Mouse (Mus musculus) limb, embryonic 10.5 days (tissue): Measurements from ENCODE around the gene Nt5dc2. TPM values are rescaled to one million over a fixed set of nuclear protein-coding genes. Genes with fewer than 3 reads are reported as not detected.

Experiments used
- DNase-seq: peaks from one replicate; pipeline ENCODE4 v3.0.0-alpha.2; 2017; ENCODE audit warnings: low spot score
- H3K27ac ChIP-seq: fragments of 300-500 bp; sonication (generic); 2 replicates; pipeline ENCODE4 v1.5.1; 2016; ENCODE audit warnings: mild to moderate bottlenecking
- H3K27me3 ChIP-seq: fragments of 300-500 bp; sonication (generic); 2 replicates; pipeline ENCODE4 v1.6.1; 2016; ENCODE audit warnings: low read depth, mild to moderate bottlenecking; ENCODE audit not compliant: poor library complexity, severe bottlenecking
- H3K36me3 ChIP-seq: fragments of 300-500 bp; sonication (generic); 2 replicates; pipeline ENCODE4 v1.6.1; 2016; ENCODE audit warnings: mild to moderate bottlenecking, moderate library complexity
- H3K4me1 ChIP-seq: fragments of 300-500 bp; sonication (generic); 2 replicates; pipeline ENCODE4 v1.6.1; 2016
- H3K4me3 ChIP-seq: fragments of 300-500 bp; sonication (generic); 2 replicates; pipeline ENCODE4 v1.5.1; 2016; ENCODE audit warnings: mild to moderate bottlenecking, moderate library complexity
- H3K9me3 ChIP-seq: fragments of 300-500 bp; sonication (generic); replicated peaks from 2 replicates; pipeline ENCODE4 v1.6.1; 2016; ENCODE audit warnings: mild to moderate bottlenecking
- WGBS: fragments of 180-500 bp; shearing (Covaris S2); methylation state at CpG from one replicate; pipeline ENCODE4 v1.1.7; 2016; 5-methylcytosine and 5-hydroxymethylcytosine counted together
- polyA plus RNA-seq: library from polyadenylated mRNA; unstranded; fragments of >200 nt; fragmentation: Nextera tagmentation; extraction: Ambion mirVana; gene quantifications from 2 replicates; pipeline ENCODE4 v1.2.1, GENCODE M21; 2016

The Nt5dc2 gene
- polyA plus RNA-seq, 1 experiment from 2014 or later, result 638 TPM

DNA sequence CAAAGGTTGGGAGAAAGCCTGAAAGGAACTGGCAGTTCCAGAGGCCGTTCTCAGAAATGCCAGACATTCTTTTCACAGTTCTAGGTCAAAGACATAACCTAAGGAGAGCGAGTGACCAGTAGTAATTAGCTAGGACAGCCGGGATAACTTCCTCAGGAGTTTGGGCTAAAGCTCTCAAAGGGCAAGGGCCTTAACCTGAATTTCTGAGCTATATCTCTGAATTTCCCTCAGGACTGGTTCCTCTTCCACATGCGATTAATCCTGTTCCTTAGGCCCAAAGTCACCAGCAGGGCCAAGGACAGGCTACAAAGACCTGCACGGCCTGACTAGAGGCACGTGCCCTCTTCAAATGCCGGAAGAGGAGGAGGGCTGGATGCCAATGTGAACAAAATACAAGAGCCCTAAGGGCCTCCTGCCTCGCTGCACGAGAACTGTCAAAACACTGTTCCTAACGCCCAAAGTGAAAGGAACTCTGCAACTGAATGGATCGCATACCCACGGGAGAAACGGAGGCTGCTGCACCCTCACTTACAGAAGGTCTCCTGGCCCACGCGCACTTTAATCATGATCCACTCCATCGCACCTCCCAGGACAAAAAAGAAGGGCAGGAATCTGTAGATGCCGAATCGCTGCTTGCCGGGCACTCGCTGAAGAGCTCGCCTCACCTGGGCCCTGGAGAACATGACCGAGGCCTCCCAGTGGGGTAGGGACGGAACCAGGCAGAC is 2.6 kb upstream of the Nt5dc2 start:
- peak; percentile 58 for DNase-seq
- Histone ChIP-seq H3K27ac (peak overlapping the region; percentile 98), H3K4me1 (peaks cover 60% of the 10 kb centered on the region), H3K9me3 (no peaks in the 10 kb centered on the region), H3K4me3 (peak overlapping the region; percentile 78), H3K27me3 (no peaks in the 10 kb centered on the region), H3K36me3 (peaks cover 43% of the 10 kb centered on the region)
- WGBS, result 2% methylated on average over 23 of the region's 23 CpGs

DNA sequence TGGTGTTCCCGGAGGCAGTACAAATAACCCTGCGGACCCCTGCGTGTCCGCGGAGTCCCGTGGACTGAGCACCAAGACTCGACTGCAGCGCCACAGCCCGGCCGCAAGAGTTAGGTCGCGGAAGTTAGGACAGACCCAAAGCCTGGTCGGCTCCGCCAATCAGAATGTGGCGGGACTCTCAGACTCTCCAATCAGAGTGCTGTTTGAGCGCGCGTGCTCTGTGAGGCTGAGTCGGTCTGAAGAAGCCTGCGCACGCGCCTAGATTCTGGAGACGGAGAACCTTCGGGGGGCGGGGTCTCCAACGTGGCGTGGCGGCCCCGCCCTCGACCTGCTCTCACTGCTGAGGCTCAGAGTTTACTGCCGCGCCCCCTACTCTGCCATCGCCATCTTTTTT is 2.0 kb upstream of the Nt5dc2 start, which contains the start of gene Smim4:
Gene Smim4 (minus strand): TSS at position 131 of the 394 bp plus-strand sequence.
- peak within 1 kb of the TSS; percentile 98 for H3K27ac ChIP-seq
- no peaks in the 10 kb centered on the region for H3K9me3 ChIP-seq
- under 1% methylated on average over 33 of the region's 33 CpGs for WGBS
- peak within 1 kb of the TSS; percentile 78 for H3K4me3 ChIP-seq
- peaks cover 66% of the 10 kb centered on the region for H3K4me1 ChIP-seq
- peaks cover 43% of the 10 kb centered on the region for H3K36me3 ChIP-seq
- H3K27me3 ChIP-seq, result no peaks in the 10 kb centered on the region
- peak; percentile 98 for DNase-seq

DNA sequence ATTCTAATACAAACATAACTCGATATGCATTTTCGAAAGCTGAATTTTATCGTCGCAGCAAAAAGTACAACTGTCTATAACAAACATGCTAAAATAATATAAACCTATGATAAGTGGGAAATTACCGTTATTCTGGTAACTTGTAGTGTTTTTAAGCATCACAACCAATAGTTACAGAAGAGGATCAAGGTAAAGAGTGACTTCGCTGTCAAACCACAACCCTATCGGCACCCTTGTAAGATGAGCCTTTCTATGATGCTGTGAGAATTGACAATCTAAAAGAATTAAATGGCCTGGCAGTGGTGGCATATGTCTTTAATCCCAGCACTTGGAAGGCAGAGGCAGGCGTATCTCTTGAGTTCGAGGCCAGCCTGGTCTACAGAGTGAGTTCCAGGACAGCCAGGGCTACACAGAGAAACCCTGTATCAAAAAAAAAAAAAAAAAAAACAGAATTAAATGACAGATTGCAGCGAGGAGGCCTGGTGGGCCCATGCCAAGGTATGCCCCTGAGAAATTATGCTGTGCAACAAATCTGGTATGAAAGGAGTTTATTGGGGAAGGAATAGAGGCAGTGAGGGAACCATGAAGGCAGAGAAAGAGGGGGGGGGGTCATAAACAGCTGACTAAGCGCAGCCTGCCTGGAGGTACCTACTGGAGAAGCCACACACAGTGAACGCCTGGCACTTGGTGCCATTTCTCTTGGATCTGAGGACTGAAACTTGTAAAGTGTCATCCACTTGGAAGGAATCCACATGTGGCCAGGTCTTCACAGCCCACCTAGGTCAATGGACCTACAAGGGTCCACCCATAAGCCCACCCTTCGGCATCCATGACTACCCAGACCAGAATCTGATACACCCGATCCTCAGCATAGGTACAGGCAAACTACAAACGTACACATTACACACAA is 1.3 kb upstream of the Nt5dc2 start:
- Histone ChIP-seq H3K9me3 (no peaks in the 10 kb centered on the region), H3K36me3 (peaks cover 43% of the 10 kb centered on the region), H3K4me3 (peak overlapping the region; percentile 100), H3K27me3 (no peaks in the 10 kb centered on the region), H3K4me1 (peaks cover 69% of the 10 kb centered on the region), H3K27ac (peak overlapping the region; percentile 98)
- DNase-seq, result no peak
- 71% methylated on average over 15 of the region's 15 CpGs for WGBS

DNA sequence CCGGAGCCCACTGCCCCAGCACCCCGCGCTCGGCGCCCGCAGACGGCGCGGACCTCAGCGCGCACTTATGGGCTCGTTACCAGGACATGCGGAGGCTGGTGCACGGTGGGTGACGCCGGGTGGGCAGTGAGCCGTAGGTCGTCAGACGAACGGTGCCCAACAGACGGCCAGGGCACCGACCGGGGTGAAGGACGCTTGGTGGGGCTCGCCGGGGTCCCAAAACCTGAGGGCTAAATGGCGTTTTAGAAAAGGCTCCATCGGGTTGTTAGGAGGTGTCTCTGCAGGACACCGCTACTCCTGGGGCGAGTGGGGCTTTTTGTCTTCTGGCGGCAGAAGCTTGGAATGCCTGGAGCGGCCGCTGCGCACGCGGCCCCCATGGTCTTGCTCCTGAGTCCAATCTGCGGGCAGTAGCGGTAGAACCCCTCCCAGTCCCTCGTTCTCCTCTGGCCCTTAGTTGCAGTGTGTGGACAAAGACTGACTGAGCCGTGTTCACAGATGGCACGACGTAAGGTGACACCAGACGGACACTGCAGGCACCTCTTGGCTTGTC is 494 bp downstream of the Nt5dc2 start:
- H3K4me3 ChIP-seq, result peak overlapping the region; percentile 100
- peak overlapping the region; percentile 98 for H3K27ac ChIP-seq
- DNase-seq, result peak; percentile 66
- peaks cover 55% of the 10 kb centered on the region for H3K4me1 ChIP-seq
- peaks cover 50% of the 10 kb centered on the region for H3K36me3 ChIP-seq
- 0% methylated on average over 43 of the region's 43 CpGs for WGBS
- no peaks in the 10 kb centered on the region for H3K9me3 ChIP-seq
- no peaks in the 10 kb centered on the region for H3K27me3 ChIP-seq

DNA sequence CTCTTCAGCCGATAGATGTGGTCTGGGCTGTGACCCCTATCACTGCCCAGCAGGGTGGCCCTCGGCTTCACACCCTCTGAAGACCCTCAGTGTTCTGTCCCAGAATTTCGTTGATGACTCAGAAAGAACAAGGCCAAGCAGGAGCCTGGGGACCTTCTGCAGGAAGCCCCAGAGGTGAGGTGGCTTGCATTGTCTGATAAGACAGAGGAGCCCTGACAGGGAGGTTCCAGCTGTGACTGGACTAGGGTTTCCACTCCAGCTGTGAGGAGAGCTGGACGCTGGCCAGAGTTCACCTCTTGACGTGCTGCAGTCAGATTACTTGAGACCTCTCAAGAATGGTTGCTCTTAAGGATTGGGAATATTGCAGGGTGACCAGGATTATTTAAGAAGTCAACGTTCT is 1.2 kb downstream of the Nt5dc2 start:
- Histone ChIP-seq H3K4me1 (peaks cover 50% of the 10 kb centered on the region), H3K27ac (peak overlapping the region; percentile 98)
- DNase-seq, result peak; percentile 51

DNA sequence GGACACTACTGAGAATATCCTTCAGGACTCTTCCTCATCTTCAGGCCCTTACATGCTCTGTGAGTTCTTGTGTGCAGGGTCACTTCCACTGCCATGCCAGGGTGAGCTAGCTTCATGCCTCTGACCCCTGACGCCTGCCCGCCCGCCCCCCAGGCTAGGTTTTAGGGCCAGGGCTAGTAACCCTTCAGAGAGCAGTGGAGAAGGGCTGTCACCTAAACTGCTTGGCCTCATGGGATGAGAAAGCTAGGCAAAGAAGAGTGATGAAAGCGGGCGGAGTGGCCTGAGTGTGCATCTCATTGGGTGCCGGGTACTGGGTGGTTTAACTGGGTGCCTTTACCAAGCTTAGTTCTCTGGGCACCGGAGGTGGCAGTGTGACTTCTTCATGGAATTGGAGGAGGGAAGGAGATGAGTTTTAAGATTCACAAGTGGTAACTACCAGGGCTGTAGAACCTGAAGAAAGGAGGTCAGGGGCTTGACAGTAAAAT is 1.7 kb downstream of the Nt5dc2 start:
- no peak for DNase-seq
- Histone ChIP-seq H3K9me3 (no peaks in the 10 kb centered on the region), H3K4me3 (peak overlapping the region; percentile 100), H3K36me3 (peaks cover 52% of the 10 kb centered on the region), H3K4me1 (peaks cover 45% of the 10 kb centered on the region), H3K27me3 (no peaks in the 10 kb centered on the region), H3K27ac (peak overlapping the region; percentile 98; the same call in 1 of the 2 replicates)
- WGBS, result 84% methylated on average over 7 of the region's 7 CpGs

More for the DNA sequence above, 1.2 kb downstream of the Nt5dc2 start:
- 12% methylated on average over 6 of the region's 6 CpGs for WGBS
- no peaks in the 10 kb centered on the region for H3K27me3 ChIP-seq
- peak overlapping the region; percentile 100 for H3K4me3 ChIP-seq
- H3K9me3 ChIP-seq, result no peaks in the 10 kb centered on the region
- peaks cover 50% of the 10 kb centered on the region for H3K36me3 ChIP-seq

DNA sequence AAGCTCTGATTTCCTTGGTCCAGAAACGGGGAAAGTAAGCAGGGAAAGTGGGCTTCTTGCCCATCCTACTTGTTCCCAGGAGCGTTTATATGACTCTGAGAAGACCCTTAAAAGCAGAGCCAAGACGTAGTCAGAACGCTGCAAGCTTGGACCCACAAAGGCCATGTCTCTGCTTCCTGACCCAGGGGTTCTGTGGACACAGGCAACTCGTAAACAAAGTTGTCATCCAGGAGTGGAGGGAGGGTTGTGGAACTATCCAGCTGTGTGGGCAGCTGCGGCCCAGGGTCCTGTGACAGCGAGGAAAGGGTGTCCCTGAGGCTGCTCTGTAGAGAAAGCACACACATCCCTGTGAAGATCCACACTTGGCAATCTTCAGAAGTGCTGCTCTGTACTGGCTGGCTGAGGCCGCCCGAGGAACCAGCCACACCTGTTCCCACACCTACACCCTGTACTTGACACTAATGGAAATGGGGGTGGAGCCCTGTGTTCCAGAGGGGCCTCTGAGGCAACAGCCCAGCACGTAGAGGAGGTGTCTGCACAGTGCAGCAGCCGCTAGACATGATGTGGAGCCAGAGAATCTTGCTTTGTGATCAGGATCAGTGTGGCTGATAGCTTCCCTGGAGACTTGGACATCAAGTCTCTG is 2.3 kb downstream of the Nt5dc2 start:
- H3K36me3 ChIP-seq, result peaks cover 58% of the 10 kb centered on the region
- H3K9me3 ChIP-seq, result no peaks in the 10 kb centered on the region
- 0 out of 2 replicates have a peak overlapping the region, but pooled peaks have one; percentile 28 for H3K27ac ChIP-seq
- no peak for DNase-seq
- peak overlapping the region; percentile 100 for H3K4me3 ChIP-seq
- no peaks in the 10 kb centered on the region for H3K27me3 ChIP-seq
- 74% methylated on average over 11 of the region's 11 CpGs for WGBS
- peaks cover 43% of the 10 kb centered on the region for H3K4me1 ChIP-seq

DNA sequence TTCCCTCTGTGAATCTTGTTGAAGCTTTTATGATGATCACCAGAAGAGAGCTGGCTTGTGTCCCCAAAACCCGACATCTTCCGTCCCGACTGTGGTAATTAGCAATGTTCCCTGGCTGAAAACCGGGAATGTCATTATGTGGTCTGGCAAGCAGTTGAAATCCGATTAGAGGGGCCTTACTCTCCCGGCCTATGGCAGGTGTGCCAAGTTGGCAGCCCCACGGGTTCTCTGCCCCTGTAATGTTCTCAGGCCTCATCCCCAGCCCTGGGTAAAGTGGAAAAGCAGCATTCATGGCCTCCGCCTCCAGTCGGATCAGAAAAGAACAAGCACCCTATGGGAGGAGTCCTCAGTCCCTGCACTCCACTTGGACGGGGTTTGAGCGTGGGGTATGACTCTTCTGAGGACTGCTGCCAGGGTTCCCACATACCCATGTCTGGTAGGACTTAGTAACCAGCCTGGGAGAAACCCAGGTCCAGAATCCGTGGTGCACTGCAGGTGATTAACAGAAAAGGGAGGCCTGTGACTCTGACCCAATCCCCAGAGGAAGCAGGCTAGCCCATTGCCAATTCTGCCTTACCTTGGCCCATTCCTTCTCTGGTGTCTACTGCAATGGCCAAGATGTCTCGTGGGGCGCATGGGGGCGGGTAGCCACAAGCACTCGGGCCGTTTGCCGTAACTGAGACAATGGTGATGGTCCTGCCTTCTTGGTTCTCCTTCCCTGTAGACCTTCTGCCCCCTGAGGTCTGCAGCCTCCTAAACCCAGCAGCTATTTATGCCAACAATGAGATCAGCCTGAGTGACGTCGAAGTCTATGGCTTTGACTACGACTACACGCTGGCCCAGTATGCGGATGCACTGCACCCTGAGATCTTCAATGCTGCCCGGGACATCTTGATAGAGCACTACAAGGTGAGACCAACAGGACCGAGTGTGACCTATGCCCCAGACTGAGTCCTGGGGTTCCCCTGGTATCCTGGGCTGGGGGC is 3.5 kb downstream of the Nt5dc2 start:
- no peaks in the 10 kb centered on the region for H3K27me3 ChIP-seq
- H3K9me3 ChIP-seq, result no peaks in the 10 kb centered on the region
- H3K36me3 ChIP-seq, result peaks cover 69% of the 10 kb centered on the region
- H3K4me3 ChIP-seq, result no peak overlapping the region
- no peak overlapping the region for H3K27ac ChIP-seq
- DNase-seq, result no peak
- 94% methylated on average over 25 of the region's 25 CpGs for WGBS
- H3K4me1 ChIP-seq, result peaks cover 42% of the 10 kb centered on the region

DNA sequence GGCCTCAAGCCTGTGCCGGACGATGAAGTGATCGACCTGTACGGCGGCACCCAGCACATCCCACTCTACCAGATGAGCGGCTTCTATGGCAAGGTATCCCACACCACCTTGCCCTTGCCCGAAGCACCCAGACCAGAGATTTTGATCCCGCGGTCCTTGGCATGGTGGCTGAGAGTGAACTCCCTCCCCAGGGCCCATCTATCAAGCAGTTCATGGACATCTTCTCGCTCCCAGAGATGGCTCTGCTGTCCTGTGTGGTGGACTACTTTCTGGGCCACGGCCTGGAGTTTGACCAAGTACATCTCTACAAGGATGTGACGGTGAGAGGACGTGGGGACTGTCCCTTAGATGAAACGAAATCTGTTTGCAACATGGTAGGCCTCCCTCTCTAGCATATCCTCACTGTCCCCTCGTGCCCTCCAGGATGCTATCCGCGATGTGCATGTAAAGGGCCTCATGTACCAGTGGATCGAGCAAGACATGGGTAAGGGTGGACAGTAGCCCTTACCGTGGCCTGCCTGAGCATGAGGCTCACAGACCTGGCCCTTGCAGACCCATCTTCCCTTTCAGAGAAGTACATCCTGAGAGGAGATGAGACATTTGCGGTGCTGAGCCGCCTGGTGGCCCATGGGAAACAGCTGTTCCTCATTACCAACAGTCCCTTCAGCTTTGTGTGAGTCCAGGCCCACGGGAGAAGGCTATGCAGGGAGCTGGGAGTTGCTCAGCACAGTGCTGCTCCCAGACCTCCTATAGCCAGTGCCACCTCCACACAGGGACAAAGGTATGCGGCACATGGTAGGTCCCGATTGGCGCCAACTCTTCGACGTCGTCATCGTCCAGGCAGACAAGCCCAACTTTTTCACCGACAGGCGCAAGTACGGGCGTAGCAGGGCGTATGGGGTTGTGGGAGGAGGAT is 4.9 kb downstream of the Nt5dc2 start:
- H3K9me3 ChIP-seq, result no peaks in the 10 kb centered on the region
- WGBS, result 93% methylated on average over 34 of the region's 34 CpGs
- DNase-seq, result peak; percentile 31
- H3K36me3 ChIP-seq, result peaks cover 84% of the 10 kb centered on the region
- H3K27ac ChIP-seq, result no peak overlapping the region
- H3K27me3 ChIP-seq, result no peaks in the 10 kb centered on the region
- H3K4me3 ChIP-seq, result no peak overlapping the region
- H3K4me1 ChIP-seq, result peaks cover 30% of the 10 kb centered on the region

DNA sequence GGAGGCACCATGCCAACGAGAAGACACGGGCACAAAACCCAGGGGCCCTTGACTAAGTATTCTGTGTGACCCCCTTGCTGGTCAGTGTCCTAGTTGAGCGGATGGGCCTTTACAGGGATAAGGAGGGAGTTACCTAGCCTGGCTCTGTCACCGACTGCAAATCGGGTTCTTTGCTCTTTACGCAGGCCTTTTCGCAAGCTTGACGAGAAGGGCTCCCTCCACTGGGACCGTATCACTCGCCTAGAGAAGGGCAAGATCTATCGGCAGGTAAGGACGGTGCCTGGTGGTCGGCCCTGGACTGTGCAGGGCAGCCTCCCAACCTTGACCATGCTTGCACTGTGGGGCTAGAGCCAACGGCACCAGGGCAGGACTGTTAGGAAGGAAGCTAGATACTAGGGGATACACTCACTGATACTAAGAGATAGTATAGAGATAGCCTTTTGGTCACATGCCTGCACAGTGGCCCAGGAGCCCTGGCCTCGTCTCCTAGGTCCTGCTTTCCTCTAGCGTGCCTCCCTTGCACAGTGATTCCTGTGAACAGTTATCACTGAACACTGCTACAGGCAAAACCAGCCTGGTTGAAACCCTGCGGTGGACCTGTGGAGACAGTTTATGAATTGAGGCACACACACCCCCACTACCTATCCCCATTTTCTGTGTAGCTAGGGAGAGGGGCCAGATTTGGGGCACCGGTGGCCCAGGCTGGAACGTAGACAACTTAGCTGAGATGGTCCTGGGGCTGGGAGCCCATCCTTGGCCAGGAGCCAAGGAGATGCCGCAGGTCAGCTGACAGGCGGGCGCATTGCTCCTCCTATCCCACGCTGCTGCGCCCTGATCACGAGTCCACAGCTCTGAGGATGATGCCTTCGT is 5.8 kb downstream of the Nt5dc2 start:
- 94% methylated on average over 26 of the region's 26 CpGs for WGBS

More for the DNA sequence above, 5.8 kb downstream of the Nt5dc2 start:
- H3K27ac ChIP-seq, result no peak overlapping the region
- no peak overlapping the region for H3K4me3 ChIP-seq
- no peaks in the 10 kb centered on the region for H3K27me3 ChIP-seq
- H3K4me1 ChIP-seq, result peaks cover 25% of the 10 kb centered on the region
- DNase-seq, result no peak
- peaks cover 93% of the 10 kb centered on the region for H3K36me3 ChIP-seq
- H3K9me3 ChIP-seq, result no peaks in the 10 kb centered on the region
